Mouse (Mus musculus) cerebellum, adult 2 months (tissue): ENCODE measurements around the gene Nppc. TPM values are rescaled to one million over a fixed set of nuclear protein-coding genes. Genes with fewer than 3 reads are reported as not detected.
A peak's percentile ranks its signal among the peaks of the same experiment; 100 is the strongest.

Source experiments
- DNase-seq, 2 experiments: peaks; one replicate each; pipeline ENCODE4 v3.0.0; 2021
- H3K27ac ChIP-seq: fragments of 200-500 bp; 2 replicates; pipeline ENCODE4 v1.5.1; 2012; ENCODE audit warnings: low read length, control low read depth, inconsistent platforms; ENCODE audit not compliant: insufficient read depth
- H3K27me3 ChIP-seq: fragments of 200-500 bp; 2 replicates; pipeline ENCODE4 v1.6.1; 2012; ENCODE audit warnings: inconsistent platforms, mild to moderate bottlenecking, low read length, moderate library complexity; ENCODE audit not compliant: control insufficient read depth, insufficient read depth
- H3K4me1 ChIP-seq: fragments of 200-500 bp; 2 replicates; pipeline ENCODE4 v1.6.1; 2011; ENCODE audit warnings: low read length; ENCODE audit not compliant: control insufficient read depth, insufficient read depth
- H3K4me3 ChIP-seq: fragments of 200-500 bp; replicated peaks from 2 replicates; pipeline ENCODE3; 2011; ENCODE audit warnings: mild to moderate bottlenecking, low read depth, low read length, control low read depth; ENCODE audit not compliant: insufficient read depth
- CTCF ChIP-seq: fragments of 200-500 bp; IDR thresholded peaks from 2 replicates; pipeline ENCODE4 v1.5.1; 2011; ENCODE audit warnings: low read depth, mild to moderate bottlenecking, control low read depth, low read length, moderate library complexity, borderline replicate concordance; ENCODE audit not compliant: insufficient read depth
- POLR2A ChIP-seq: fragments of 200-500 bp; IDR thresholded peaks from 2 replicates; pipeline ENCODE4 v1.6.1; 2011; ENCODE audit warnings: low read length, control low read depth, borderline replicate concordance; ENCODE audit not compliant: insufficient read depth
- WGBS: fragments of 180-500 bp; shearing (Covaris S2); methylation state at CpG from one replicate; pipeline ENCODE4 v1.1.7; 2018; 5-methylcytosine and 5-hydroxymethylcytosine counted together
- polyA plus RNA-seq: library from polyadenylated mRNA; depleted of rRNA; stranded (reverse); fragments of >200 nt; gene quantifications from 2 replicates; pipeline ENCODE4 v1.2.3, GENCODE M21; 2012; rRNA removed

Gene Nppc
- polyA plus RNA-seq, result 18.7 and 21.1 TPM in 2 replicates

DNA sequence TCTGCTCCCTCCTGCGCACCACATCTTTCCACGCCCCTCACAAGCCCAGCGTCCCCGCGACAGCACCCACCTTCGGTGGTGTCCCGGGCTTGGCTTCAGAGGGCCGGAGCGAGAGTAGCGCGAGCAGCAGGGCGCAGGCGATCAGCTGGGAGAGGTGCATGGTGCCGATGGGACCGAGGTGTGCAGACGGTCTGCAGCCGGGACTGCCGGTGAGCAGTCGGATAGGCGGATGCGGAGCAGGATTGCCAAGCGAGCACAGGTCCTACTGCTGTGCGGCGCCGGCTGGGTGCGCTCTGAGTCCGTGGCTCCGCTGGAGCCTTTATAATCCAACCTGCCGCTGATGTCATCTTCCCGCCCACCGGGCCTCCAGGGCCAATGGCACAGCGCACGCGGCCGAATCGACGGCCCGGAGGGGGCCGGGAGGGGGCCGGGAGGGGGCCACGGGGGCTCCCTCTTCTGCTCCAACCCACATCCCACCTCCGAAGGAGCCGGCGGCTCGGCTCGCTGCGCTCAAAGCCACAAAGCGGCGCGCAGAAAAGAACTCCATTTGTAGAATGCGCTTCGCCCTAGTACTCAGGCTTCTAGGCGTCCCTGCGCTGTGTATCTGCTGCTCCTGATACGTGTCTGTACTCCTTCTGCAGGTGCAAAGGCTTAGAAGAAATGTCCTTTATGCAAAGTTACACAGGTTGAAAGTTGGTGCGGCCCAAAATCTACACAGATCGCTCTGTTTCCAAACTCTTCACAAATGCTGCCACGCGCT is at the start of gene Nppc:
Nppc (minus strand) TSS at position 293 of the 760 bp plus-strand sequence.
- Histone ChIP-seq H3K27ac (no peak within 1 kb of the TSS), H3K4me3 (peak within 1 kb of the TSS; percentile 51), H3K4me1 (no peaks in the 10 kb centered on the region), H3K27me3 (no peaks in the 10 kb centered on the region)
- 5% methylated on average over 59 of the region's 59 CpGs for WGBS
- DNase-seq, result peak; percentile 71 to 73
- TF ChIP-seq CTCF, result peak; percentile 20; the same call in 1 of the 2 replicates
- TF ChIP-seq POLR2A, result peak; percentile 31; the same call in 1 of the 2 replicates

DNA sequence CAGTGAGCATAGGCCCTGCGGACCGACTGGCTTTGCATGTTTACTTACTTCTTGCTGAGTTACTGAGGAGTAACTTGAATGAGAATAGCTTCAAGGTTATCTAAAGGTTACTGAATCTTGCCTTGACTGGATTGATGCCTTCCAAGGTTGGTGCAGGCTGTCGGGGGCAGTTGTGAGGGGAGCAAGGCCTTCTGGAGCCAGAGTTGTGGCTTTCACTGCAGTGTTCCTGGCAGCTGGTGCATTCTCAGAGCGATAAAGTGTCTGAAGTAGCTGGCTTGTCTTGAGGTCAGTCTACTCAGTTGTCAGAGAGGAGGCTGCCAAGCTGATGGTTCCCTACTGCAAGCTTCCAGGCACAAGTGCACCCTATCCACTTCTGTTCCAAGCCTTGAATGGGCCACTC is 49.0 kb upstream of the Nppc start:
- WGBS, result 74% methylated on average over 4 of the region's 4 CpGs
- no peaks in the 10 kb centered on the region for H3K4me1 ChIP-seq
- TF ChIP-seq POLR2A, result no peak
- no peak for TF ChIP-seq CTCF
- DNase-seq, result no peak
- no peaks in the 10 kb centered on the region for H3K27me3 ChIP-seq
- no peak overlapping the region for H3K4me3 ChIP-seq
- no peak overlapping the region for H3K27ac ChIP-seq

DNA sequence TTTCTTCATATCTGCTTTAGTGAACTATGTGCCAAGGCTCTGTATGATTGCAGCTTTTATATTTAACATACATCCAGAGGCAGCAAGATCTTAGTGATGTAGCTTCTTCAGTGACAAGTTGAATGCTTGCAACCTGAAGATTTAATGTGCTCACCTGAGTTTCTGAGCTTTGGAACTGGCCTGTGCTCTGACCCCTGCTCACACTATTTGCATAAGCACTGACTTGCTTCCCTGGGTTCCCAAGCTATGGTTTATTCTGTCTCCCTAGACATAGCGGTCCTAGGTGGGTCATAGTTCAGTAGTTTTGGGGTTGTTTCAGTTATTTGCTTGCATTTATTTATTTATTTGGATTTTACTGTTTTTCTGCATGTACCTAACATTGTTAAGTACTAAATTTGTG is 47.8 kb upstream of the Nppc start:
- H3K4me1 ChIP-seq, result no peaks in the 10 kb centered on the region
- WGBS, result 100% methylated on average over 1 of the region's 1 CpGs
- H3K27me3 ChIP-seq, result no peaks in the 10 kb centered on the region
- no peak for DNase-seq
- H3K27ac ChIP-seq, result no peak overlapping the region
- no peak overlapping the region for H3K4me3 ChIP-seq
- TF ChIP-seq CTCF (no peak), POLR2A (no peak)

DNA sequence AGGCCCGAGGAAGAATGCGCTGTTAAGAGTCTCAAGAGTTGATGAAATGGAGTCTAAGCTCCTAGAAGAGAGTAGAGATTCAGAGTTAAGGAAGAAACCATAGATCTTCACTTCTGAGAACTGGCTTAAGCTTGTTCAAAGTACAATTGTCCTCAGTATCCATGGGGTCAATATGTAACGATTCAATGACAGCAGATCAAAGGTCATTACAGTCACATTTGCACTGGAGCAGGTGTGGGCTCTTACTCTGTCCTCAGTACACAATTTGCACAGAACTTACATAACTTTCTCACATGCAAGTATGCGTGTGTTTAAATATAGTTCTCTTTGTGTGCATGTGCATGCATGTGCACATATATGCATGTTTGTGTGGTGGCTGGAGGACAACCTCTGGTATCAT is 42.7 kb upstream of the Nppc start:
- Histone ChIP-seq H3K4me1 (no peaks in the 10 kb centered on the region), H3K27ac (no peak overlapping the region), H3K27me3 (no peaks in the 10 kb centered on the region), H3K4me3 (no peak overlapping the region)
- no peak for DNase-seq
- TF ChIP-seq POLR2A (no peak), CTCF (no peak)
- 97% methylated on average over 4 of the region's 4 CpGs for WGBS

DNA sequence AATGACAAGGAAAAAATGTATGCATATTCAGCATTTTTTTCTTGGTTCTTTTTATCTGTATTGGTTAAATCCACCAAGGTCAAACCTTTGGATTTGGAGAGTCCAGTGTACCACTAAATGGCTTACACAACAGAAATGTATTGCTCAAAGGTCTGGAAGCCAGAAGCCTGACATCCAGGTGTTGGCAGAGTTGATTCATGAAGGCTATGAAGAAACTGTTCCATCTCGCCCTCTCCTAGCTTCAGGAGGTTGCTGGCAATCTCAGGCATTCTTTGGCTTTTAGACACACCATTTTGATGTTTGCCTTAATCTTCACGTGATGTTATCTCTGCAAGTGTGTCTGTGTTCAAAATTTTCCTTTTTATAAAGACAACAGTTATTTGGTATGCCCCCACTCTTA is 41.7 kb upstream of the Nppc start:
- Histone ChIP-seq H3K4me3 (no peak overlapping the region), H3K4me1 (no peaks in the 10 kb centered on the region), H3K27me3 (no peaks in the 10 kb centered on the region), H3K27ac (no peak overlapping the region)
- 93% methylated on average over 2 of the region's 2 CpGs for WGBS
- TF ChIP-seq CTCF, result no peak
- no peak for DNase-seq

DNA sequence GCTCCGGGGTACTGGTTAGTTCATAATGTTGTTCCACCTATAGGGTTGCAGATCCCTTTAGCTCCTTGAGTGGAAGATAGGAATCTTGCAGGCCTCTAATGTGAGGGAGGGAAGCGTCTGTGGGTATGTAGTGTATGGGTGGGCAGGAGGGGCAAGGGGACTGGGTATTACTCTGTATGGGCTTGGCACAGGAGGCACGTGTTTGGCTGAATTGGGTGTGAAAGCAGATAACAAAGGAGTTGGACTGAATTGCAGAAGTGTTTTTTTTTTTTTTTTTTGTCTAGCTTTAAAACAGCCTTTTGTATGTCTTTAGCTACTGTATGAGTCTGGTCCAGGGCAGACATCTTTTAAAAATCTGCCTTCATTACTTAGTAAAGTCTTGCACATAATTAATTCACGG is 39.2 kb upstream of the Nppc start:
- Histone ChIP-seq H3K27me3 (no peaks in the 10 kb centered on the region), H3K27ac (no peak overlapping the region), H3K4me1 (0 out of 2 replicates have a peak, but pooled peaks cover 2% of the 10 kb centered on the region), H3K4me3 (no peak overlapping the region)
- DNase-seq, result no peak
- TF ChIP-seq CTCF, result no peak
- TF ChIP-seq POLR2A, result no peak
- WGBS, result 84% methylated on average over 4 of the region's 4 CpGs

DNA sequence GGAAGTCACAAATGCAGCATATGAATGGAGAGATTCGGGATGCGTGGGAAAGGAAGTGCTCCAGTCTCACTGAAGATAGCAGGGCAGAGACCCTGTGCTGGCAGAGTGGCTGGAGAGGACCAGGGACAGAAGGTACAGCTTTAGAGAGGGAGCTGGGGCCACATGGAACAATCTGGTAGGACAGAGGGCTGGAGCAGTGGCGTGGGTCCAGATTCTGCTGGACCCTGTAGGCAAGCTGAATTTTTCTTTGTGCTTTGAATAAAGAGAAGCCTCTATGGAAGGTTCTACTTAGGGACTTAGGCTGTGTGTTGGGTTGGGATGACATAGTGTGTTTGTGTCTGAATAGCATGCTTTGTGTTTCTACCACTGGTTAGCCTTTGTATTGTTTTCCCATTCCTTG is 35.1 kb upstream of the Nppc start:
- no peak overlapping the region; the same call in 1 of the 2 replicates for H3K27ac ChIP-seq
- peak; percentile 15 to 17 for DNase-seq
- H3K4me1 ChIP-seq, result peaks cover 5% of the 10 kb centered on the region; the same call in 1 of the 2 replicates
- no peak for TF ChIP-seq CTCF
- H3K4me3 ChIP-seq, result no peak overlapping the region
- WGBS, result 59% methylated on average over 3 of the region's 3 CpGs
- no peaks in the 10 kb centered on the region for H3K27me3 ChIP-seq

DNA sequence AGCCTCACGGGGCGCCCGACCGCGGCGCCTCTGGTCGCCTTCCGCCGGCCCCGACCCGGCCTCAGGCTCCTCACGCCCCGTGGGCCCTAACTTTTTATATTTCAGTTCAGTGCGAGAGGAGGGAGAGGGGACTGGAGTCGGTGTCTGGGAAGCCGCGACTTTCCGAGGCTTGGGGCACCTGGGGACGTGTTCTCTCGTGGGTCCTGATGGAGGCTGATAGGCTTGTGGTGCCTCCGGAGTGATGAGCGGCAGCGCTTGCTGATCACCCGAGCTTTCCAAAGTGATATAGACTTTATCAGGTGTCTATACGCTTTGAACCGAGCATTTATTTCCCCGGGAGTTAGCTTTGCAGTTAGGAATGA is 33.6 kb upstream of the Nppc start:
- TF ChIP-seq CTCF (no peak), POLR2A (no peak)
- Histone ChIP-seq H3K27ac (peak overlapping the region; percentile 85), H3K4me1 (peaks cover 5% of the 10 kb centered on the region; the same call in 1 of the 2 replicates), H3K4me3 (peak overlapping the region; percentile 96), H3K27me3 (no peaks in the 10 kb centered on the region)
- no peak for DNase-seq
- WGBS, result under 1% methylated on average over 27 of the region's 27 CpGs
